Mouse (Mus musculus) megakaryocyte, adult 5-6 weeks (primary cell): ENCODE data around the gene Tnpo3. TPM values are rescaled to one million over a fixed set of nuclear protein-coding genes. Genes with fewer than 3 reads are reported as not detected.

Source experiments
- ATAC-seq: 2 replicates; pipeline ENCODE4 v1.8.0; 2016; ENCODE audit warnings: mild to moderate bottlenecking, inconsistent platforms; ENCODE audit not compliant: poor library complexity, severe bottlenecking
- total RNA-seq, 2 experiments: library from RNA; stranded (forward) in 1 of 2; stranded (reverse) in 1 of 2; fragments of 153-499, 151-499 nt in 1 of 2; fragments of 221-1000, 200-1000 nt in 1 of 2; gene quantifications; 2 replicates each; pipeline versions ENCODE4 v1.2.3 to v1.2.4; 2015 to 2017

Tnpo3 gene
- total RNA-seq, 2 experiments from 2014 or later, result 50.3 to 54.6 TPM

DNA sequence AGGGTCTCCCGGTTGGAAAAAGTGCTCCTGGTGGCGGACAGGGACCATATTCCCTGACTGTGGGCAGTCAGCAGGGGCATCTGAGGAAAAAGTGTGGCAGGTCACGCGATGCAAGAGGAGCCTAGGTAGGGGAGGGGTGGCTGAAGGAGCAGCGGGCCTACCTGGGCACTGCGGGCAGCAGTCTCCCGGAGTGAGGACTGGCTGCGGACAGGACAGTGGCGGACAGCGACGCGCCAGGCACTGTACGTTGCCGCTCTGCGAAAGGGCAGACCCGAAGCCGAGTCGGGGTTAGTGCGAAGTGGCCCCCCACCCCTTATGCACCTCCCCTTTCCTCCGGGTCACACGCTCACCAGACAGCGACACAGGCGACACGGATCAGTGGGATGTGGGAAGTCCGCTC, 113.4 kb downstream of the Tnpo3 start:
- no peak for ATAC-seq

DNA sequence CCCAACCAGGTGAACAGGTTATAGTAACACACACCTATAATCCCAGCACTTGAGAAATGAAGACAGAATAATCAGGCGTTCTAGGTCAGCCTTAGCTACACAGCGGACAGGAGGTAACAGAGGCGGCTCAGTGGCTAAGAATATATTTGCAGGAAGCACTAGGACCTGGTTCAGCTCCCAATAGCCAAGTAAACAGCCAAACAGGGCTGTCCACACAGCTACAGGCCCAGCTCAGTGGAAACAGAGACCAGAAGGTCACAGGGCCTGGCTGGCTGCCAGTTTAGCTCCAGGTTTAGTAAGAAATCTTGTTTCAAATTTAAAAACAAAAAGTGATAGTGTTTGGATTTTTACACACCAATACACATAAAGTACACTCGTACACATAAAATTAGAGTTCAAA, 115.6 kb downstream of the Tnpo3 start:
- no peak for ATAC-seq

Other genes starting within 250 kb of the Tnpo3 start
- gene Opn1sw, start 221.4 kb downstream of the Tnpo3 start, total RNA-seq (2015), result not detected in 2 replicates
- gene Opn1sw, start 221.4 kb downstream of the Tnpo3 start, total RNA-seq (2017), result not detected in 2 replicates
- 0.11 TPM in 1 of 2 replicates, not detected in the other for gene Ccdc136, start 213.6 kb downstream of the Tnpo3 start, total RNA-seq (2015)
- gene Ccdc136, start 213.6 kb downstream of the Tnpo3 start, total RNA-seq (2017), result 1.5 TPM in 1 of 2 replicates, not detected in the other
- not detected in 2 replicates for gene Flnc, start 176.6 kb downstream of the Tnpo3 start, total RNA-seq (2015)
- gene Flnc, start 176.6 kb downstream of the Tnpo3 start, total RNA-seq (2017), result not detected in 2 replicates
- 238 and 251 TPM in 2 replicates for gene Atp6v1f, start 142.2 kb downstream of the Tnpo3 start, total RNA-seq (2015)
- gene Atp6v1f, start 142.2 kb downstream of the Tnpo3 start, total RNA-seq (2017), result 225 and 238 TPM in 2 replicates
- 0.67 TPM in 1 of 2 replicates, not detected in the other for gene Atp6v1fnb, start 138.4 kb downstream of the Tnpo3 start, total RNA-seq (2015)
- 0.29 TPM in 1 of 2 replicates, not detected in the other for gene Atp6v1fnb, start 138.4 kb downstream of the Tnpo3 start, total RNA-seq (2017)
- not detected in 2 replicates for gene Kcp, start 101.9 kb downstream of the Tnpo3 start, total RNA-seq (2015)
- not detected in 2 replicates for gene Kcp, start 101.9 kb downstream of the Tnpo3 start, total RNA-seq (2017)
- 133 and 149 TPM in 2 replicates for gene Irf5, start 83.3 kb downstream of the Tnpo3 start, total RNA-seq (2015)
- 231 and 243 TPM in 2 replicates for gene Irf5, start 83.3 kb downstream of the Tnpo3 start, total RNA-seq (2017)
- 1.5 and 3.7 TPM in 2 replicates for gene Tspan33, start 84.3 kb upstream of the Tnpo3 start, total RNA-seq (2015)
- 2.7 and 5.0 TPM in 2 replicates for gene Tspan33, start 84.3 kb upstream of the Tnpo3 start, total RNA-seq (2017)
- 2.6 and 4.3 TPM in 2 replicates for gene Smo, start 125.6 kb upstream of the Tnpo3 start, total RNA-seq (2015)
- gene Smo, start 125.6 kb upstream of the Tnpo3 start, total RNA-seq (2017), result 2.3 and 2.5 TPM in 2 replicates
- gene Ahcyl2, start 158.1 kb upstream of the Tnpo3 start, total RNA-seq (2015), result 34.2 and 46.4 TPM in 2 replicates
- 80.8 and 82.7 TPM in 2 replicates for gene Ahcyl2, start 158.1 kb upstream of the Tnpo3 start, total RNA-seq (2017)